Comparison of ENCODE assay signal across 11 mouse cellular contexts in the genomic region with DNA sequence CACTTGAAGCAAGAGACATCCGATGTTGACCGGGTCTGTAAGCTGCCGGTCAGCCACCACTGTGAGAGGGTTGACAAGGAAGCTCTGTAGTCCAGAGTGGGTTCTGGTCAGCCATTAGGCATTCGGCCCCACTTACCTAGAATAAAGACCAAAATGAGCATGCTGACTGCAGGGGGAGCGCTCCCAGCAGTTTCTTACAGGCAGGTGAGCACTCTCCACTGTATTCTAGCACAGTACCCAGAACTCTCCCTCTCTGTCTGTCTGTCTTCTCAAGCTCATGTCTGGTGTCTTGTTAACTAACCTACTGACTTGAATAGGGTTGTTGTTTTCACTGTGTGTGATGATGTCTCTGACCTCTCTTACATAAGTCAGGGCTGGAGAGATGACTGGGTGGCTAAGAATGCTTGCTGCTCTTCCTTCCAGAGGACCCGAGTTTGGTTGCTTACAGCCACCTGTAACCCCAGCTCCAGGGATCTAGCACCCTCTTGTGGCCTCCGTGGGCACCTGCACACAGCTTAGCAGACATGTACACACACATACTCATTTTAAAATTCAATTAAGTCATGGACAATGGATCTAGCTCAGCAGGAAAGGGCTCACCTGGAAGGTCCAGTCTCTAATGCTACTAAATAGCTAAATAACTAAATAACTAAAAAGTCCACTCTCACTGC. TPM values are rescaled to one million over a fixed set of nuclear protein-coding genes. Genes with fewer than 3 reads are reported as not detected.
DNase-seq lines count a peak whose midpoint lies in the region; ATAC-seq and TF ChIP-seq lines count a peak whose summit lies in the region.
"Had no signal": no experiment of that assay in that cellular context is flagged by ENCODE, and none has a peak within 500 bp of the region (broad histone marks: within the 10 kb centered on the region; RNA-seq: fewer than 3 reads in every experiment).

No protein-coding gene starts in this region.

- TF ChIP-seq POLR2A in spleen, adult 2 months (IDR thresholded peaks at IDR 0.05; ENCODE audit: low read depth, low read length) = no peak

- WGBS in heart, embryonic 10.5 days = 87% methylated on average over 7 of the region's 7 CpGs
- WGBS in spleen, adult 2 months = 89% methylated on average over 7 of the region's 7 CpGs
- WGBS in embryonic facial prominence, embryonic 10.5 days = 88% methylated on average over 7 of the region's 7 CpGs

- DNase-seq in heart, embryonic 10.5 days (ENCODE audit: low spot score) = peak; percentile 78
- no peak for DNase-seq in heart, postnatal 36 days
- DNase-seq in spleen, adult 2 months (ENCODE audit: low read depth in 1 of 2, low spot score in 2 of 2) = no peak
- DNase-seq in spleen, adult 12 weeks (ENCODE audit: low spot score) = no peak
- peak; percentile 26 for DNase-seq in embryonic facial prominence, embryonic 10.5 days (ENCODE audit: low spot score)
- peak; percentile 55 for DNase-seq in thymus, postnatal 4 days
- DNase-seq in frontal cortex, postnatal 36 days (ENCODE audit: low spot score in 2 of 2) = no peak
- DNase-seq: gastrocnemius, postnatal 10 days; kidney, adult 18-20 months had no signal

- ATAC-seq in granulocyte monocyte progenitor cell, adult 5-6 weeks (replicated peaks; ENCODE audit: poor library complexity, severe bottlenecking) = no peak; the same call in 1 of the 2 replicates

- H3K36me3 ChIP-seq in heart, embryonic 10.5 days = peaks cover 48% of the 10 kb centered on the region
- no peaks in the 10 kb centered on the region for H3K36me3 ChIP-seq in spleen, adult 2 months (ENCODE audit: control insufficient read depth, insufficient read depth, low read length)
- peaks cover 81% of the 10 kb centered on the region for H3K36me3 ChIP-seq in embryonic facial prominence, embryonic 10.5 days (replicated peaks)

- intact Hi-C loops in heart, postnatal 36 days (cut with DNase I) = no loop called here

- TF ChIP-seq CTCF in spleen, adult 2 months (IDR thresholded peaks at IDR 0.05; ENCODE audit: extremely low read depth, insufficient read depth, insufficient read length, insufficient replicate concordance) = peak; percentile 6; the same call in 1 of the 2 replicates

- H3K4me1 ChIP-seq in heart, embryonic 10.5 days = no peaks in the 10 kb centered on the region
- no peaks in the 10 kb centered on the region for H3K4me1 ChIP-seq in spleen, adult 2 months (ENCODE audit: control insufficient read depth, insufficient read depth, insufficient read length)
- no peaks in the 10 kb centered on the region for H3K4me1 ChIP-seq in embryonic facial prominence, embryonic 10.5 days

- no peak overlapping the region for H3K4me3 ChIP-seq in heart, embryonic 10.5 days
- no peak overlapping the region for H3K4me3 ChIP-seq in spleen, adult 2 months (ENCODE audit: extremely low read depth, insufficient read depth, insufficient read length)
- no peak overlapping the region for H3K4me3 ChIP-seq in embryonic facial prominence, embryonic 10.5 days
- H3K4me3 ChIP-seq: myocyte had no signal

- no peaks in the 10 kb centered on the region for H3K27me3 ChIP-seq in heart, embryonic 10.5 days (ENCODE audit: insufficient read depth, poor library complexity, severe bottlenecking)
- no peaks in the 10 kb centered on the region for H3K27me3 ChIP-seq in spleen, adult 2 months (ENCODE audit: control insufficient read depth, insufficient read depth, low read length)
- H3K27me3 ChIP-seq in embryonic facial prominence, embryonic 10.5 days (replicated peaks; ENCODE audit: low read depth, poor library complexity, severe bottlenecking) = no peaks in the 10 kb centered on the region

- no peaks in the 10 kb centered on the region for H3K9me3 ChIP-seq in heart, embryonic 10.5 days
- no peaks in the 10 kb centered on the region for H3K9me3 ChIP-seq in embryonic facial prominence, embryonic 10.5 days

- H3K27ac ChIP-seq in heart, embryonic 10.5 days = no peak overlapping the region
- H3K27ac ChIP-seq in spleen, adult 2 months (ENCODE audit: insufficient read depth, low read length) = no peak overlapping the region
- no peak overlapping the region for H3K27ac ChIP-seq in embryonic facial prominence, embryonic 10.5 days (replicated peaks)

RNA-seq across cellular contexts. Expression of a gene that starts 24.2 kb away (rescaled TPM):
- polyA plus RNA-seq in heart, embryonic 10.5 days (2016; fragmentation: Nextera tagmentation; extraction: Ambion mirVana) = 31.7 and 33.0 TPM in 2 replicates
- total RNA-seq in heart, postnatal 36 days (2021) = 10 to 100 TPM; 74.1 to 77.0 TPM
- 22.2 and 33.8 TPM in 2 replicates for polyA plus RNA-seq in spleen, adult 2 months (2012; rRNA removed)
- polyA plus RNA-seq in embryonic facial prominence, embryonic 10.5 days (2016; fragmentation: Nextera tagmentation; extraction: Ambion mirVana) = 18.9 and 19.0 TPM in 2 replicates
- total RNA-seq in granulocyte monocyte progenitor cell, adult 5-6 weeks (2014; fragmentation: Nextera tagmentation) = 31.0 and 34.2 TPM in 2 replicates
- 40.0 and 64.8 TPM in 2 replicates for total RNA-seq in granulocyte monocyte progenitor cell, adult 5-6 weeks (2017)

Comparison
In these comparisons a context has a peak if more than half of its experiments do, and no peak if none do; other contexts are left out.
1. DNase-seq: peak in heart, embryonic 10.5 days (single experiment), embryonic facial prominence, embryonic 10.5 days (single experiment) and thymus, postnatal 4 days (single experiment); none in heart, postnatal 36 days (0 of 2), spleen, adult 2 months (0 of 2), spleen, adult 12 weeks (single experiment) and frontal cortex, postnatal 36 days (0 of 2).